Mouse (Mus musculus) R1 (cell line): ENCODE measurements at regions not wholly inside any gene's neighbourhood (a gene's known extent, or its start where the extent isn't known, plus 50 kb on each side); places are given as distances from the start of the nearest gene placed in this dataset.

Experiments used
- DNase-seq: peaks from one replicate; pipeline ENCODE4 v3.0.0-alpha.2; 2018; ENCODE audit warnings: low read depth, low spot score

DNA sequence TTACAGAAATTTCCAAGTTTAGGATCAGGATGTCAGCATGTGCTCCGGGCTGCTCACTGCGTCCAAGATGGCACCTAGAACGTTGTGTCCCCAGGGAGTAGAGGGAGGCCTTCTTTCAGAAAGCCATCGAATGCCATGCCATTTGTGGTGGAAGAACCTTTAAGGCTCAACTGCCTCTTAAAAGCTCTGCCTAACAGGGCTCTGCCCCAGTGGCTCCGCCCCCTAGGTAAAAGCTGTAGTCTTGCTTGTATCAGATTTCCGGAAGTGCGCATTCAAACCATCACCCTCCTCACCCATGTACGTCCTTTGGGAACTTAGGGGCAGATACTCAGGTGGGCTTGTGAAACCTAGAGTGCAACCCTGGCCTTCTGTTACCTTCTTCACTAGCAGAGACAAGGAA lies 54.0 kb upstream of the Psmd7 start:
- DNase-seq: peak; percentile 74

DNA sequence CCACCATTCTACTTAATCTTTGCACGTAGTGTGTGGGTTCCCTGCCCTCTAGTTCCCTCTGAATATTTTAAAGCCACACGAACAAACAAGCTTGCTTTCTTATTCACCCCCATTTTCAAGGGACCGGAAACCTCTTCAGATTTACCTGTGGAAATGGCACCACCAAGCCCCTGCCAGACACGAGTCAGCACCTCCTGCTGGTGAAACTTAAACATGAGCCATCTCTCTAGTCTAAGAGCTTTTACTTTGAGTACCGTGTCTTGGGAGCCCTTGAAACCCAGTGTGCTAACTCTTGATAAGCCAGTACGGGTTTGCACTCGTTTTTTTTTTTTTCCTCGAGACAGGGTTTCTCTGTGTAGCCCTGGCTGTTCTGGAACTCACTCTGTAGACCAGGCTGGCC lies 59.7 kb upstream of the Psmd7 start:
- peak; percentile 63 for DNase-seq

DNA sequence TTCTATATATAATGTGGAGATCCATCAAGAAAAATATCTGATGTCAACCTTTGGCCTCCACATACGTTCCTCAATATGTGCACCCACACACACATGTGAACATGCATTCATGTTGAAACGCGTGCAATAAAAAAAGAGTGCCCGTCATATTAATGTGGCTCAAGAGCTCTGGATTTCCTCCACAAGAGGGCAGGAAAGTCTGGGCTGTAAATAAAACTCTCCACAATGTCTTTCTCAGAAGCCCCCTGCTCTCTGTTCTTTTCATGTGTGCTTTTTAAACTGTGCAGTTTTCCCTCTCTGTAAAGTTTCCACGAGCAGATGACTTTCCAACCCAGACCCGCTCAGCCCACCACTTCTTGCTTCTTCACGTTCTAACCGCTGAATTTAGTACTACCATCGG lies 62.0 kb upstream of the Psmd7 start:
- no peak for DNase-seq

DNA sequence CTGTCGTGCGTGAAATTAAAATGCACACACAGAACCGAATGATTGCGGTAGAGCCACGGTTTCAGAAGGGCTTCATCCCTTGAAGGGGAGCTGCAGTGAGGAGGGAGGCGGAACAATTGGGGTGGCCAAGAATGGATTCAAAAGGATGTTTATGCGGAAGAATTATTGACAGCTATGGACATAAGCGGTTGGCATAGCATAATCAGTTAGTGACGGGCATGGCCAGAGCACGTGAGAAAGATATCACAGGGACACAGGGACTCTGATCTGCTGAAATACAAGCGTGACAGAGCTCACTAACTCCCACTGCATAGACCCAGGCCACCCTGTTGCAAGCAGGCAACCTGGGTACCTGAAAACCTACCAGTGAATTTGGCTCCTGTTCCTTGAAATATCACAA lies 63.2 kb upstream of the Psmd7 start:
- DNase-seq: no peak

DNA sequence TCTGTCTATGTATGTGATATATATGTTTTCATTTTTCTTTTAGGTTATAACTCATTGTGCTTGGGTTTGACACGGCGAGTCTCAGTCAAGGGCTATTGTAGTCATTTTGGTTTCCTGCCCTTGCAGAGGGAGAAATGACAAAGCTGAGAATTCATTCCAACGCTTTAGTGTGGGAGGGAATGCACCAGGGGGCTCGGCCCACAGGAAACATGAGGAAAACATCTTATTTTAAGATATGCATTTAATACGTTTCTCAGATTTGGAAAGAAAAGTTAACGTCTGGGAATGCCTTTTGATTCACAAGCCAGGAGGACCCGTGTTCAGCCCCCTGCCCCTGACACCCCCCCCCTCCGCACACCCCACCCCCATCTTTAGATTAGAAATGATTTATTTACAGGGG lies 64.0 kb upstream of the Psmd7 start:
- no peak for DNase-seq

DNA sequence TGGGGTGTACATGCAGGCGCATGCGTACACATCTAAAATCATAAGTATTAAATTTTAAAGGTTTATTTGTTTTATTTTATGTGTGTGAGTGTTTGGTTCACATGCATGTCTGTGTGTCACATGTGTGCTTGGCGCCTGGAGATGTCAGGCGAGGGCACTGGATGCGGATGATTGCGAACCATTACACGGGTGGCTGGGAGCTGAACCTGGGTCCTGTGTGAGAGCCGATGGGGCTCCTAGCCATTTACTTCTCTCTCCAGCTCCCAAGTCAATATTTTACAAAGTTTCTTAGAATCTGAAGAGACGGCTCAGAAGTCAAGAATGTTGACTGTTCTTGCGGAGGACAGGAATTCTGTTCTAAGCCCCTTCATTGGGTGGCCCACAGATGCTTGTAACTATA lies 65.4 kb upstream of the Psmd7 start:
- DNase-seq: no peak

DNA sequence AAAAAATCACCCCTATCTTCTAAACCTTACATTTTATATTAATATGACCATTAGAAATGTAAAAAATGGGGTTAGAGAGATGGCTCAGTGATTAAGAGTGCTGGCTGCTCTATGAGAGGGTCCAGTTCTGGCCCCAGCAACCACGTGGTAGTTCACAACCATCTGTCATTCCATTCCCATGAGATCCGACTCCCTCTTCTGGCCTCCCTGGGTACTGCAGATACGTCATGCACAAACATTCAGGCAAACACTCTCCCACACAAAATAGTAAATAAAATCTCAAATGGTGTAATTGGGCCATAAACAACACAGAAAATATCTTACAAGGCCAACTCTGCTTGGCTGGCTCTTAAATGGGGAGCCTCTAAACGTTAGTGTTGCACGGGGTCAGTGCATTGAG lies 68.4 kb upstream of the Psmd7 start:
- peak; percentile 83 for DNase-seq

DNA sequence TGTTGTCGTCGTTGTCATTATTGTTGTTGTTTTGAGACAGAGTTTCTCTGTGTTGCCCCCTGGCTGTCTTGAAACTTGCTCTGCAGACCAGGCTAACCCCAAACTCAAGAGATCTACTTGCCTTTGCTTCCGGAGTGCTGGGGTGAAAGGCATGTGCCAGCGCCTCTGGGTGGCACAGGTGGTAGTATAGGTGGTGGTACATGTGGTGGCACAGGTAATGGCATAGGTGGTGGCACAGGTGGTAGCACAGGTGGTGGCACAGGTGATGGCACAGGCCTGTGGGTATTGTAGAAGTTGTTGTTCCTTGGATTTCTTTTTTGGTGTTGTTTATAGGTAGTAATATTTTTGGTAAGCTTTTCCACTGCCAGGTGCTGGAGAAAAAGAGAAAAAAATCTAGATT lies 69.5 kb upstream of the Psmd7 start:
- DNase-seq: no peak

DNA sequence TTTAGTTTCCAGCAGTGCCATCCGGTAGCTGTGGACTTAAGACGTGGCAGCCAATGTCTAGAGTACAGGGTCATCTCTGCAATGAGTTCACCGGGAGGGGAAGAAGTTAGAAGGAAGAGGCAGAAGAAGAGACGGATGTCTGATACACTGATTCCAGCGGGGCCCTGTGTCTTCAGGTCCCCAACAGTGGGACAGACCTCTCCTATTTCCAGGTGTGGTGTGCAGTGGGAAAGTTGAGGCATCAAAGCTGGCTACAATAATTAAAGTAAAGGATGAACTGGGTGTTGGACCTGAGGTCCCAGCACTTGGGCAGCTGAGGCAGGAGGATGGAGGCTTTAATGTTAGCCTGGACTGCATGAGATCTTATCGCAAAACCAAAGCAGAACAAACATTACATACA lies 70.1 kb upstream of the Psmd7 start:
- DNase-seq: no peak

DNA sequence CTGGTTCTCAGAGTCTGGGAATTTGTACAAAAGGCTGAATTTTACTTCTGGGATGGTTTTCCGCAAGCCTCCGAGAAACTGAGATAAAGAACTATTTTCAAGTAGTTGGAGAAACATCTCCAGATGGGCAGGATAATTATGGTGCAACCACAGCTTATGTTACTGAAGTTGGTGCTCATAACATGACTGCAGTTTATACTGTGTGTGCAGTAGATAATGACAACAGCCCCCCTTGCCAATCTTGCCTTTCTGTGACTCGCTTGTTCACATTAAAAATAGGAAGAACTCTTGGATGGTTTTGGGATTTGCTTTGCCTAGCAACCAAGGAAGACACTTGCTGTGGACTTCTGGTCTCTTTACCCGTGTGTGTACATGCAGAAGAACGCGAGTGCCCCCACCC lies 72.4 kb upstream of the Psmd7 start:
- no peak for DNase-seq

DNA sequence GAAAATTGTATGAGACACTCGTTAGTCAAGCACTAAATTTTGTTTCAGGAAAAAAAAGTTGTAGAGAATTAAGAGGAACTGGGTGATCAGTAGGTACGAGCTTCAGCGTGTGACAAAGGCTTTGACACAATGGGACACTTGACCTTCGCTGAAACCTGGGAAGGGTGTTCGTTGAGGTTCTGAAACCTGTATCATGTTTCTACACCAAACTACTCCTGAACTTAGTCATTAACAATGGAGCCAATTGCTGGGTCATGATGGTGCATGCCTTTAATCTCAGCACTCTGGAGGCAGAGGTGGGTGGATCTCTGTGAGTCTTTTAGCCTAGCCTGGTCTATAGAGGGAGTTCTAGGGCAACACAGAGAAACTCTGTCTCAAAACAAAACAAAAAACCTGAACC lies 81.3 kb upstream of the Psmd7 start:
- DNase-seq: peak; percentile 46

DNA sequence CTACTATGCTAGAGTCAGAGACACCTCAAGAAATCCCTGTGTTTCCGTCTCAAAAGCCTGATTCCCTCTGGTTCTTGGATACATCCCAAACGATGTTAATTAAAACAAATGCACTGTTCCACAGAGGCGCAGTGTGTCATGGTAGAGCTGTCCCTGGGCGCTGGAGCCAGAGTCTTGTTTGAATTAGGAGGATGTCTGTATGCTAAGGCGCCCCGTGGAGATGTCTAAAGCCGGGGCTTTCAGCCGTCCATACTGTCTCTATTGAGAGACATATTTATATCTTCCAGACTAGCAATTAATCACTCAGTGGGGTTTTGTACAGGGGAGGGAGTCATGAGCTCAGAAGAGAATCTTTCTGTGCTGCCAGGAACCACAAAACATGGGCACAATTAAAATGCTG lies 83.2 kb upstream of the Psmd7 start:
- DNase-seq: no peak

DNA sequence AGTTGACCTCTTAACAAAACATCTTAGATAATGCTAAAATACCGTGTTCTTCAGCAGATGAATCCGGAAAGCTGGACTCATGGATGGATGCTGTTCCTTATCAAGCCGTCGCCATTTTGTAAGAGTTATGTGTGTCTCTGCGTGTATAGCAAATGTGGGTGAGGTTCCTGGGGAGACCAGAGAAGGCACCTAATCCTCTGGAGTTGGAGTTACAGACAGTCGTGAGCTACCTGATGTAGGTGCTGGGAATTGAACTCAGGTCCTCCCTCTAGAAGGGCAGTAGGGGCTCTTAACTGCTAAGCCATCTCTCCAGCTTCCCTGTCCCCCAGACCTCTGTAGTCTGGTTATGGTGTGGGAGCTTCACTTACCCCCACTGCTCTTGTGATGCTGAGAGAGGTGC lies 84.4 kb upstream of the Psmd7 start:
- DNase-seq: no peak

DNA sequence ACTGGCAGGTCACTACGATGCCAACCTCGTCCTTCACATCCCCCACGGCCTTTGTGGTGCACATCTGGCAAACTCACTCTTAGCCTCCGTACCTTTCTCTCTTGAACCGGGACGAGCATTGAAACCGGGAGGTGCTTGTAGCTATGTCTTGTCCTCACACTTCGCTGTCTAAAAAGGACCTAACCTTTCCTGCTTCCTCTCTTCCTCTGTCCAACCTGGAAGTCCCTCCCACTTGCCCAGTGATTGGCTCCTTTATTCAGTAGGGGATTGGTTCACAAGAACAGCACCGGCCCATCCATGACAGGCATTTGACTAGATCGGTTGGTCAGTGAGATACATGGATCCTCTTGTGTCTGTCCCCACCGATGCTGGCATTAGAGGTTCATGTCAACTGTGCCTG lies 93.8 kb upstream of the Psmd7 start:
- peak; percentile 96 for DNase-seq

DNA sequence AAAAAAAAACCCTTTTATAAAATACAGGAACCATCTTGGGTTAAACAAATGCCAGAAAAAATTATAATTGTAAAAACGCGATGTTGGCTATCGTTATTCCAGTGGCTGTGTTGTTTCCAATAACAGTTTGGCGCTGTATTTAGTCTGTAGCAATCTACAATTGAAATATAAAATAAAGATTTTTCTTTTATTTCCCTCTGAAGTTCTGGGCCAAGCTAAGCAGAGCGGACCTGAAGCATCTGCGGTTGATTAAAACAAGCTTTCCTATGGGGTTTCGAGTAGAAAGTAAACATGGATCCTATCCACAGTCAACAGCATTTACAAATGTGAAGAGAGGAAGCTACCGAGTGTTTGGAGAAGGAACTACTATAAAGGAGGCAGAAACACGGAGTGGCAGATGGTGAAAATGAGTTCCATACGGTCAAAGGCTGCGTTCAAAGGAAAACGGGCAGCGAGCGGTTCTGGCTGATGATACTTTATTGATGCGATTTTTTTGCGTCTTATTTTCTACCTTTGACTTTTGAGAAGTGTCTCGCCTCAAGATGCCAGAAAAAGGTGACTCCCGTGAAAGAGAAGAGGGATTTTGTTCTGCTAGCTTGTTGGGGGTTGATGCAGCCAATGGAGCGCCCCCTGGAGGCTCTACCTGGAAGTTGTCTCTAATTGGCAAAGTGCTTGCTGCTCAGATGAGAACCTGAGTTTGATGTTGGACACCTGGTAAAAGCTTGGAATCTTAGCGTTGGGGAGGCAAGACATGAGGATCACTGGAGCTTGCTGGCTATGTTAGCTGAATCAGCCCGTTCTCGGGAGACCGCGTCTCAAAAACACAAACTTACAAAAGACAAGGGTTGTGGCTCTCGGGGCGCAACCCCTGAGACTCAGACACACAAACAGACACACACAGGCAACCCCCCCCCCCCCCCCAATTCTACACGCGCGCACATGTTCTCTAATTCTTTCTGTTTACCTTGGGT lies 96.7 kb upstream of the Psmd7 start:
- peak; percentile 90 for DNase-seq

DNA sequence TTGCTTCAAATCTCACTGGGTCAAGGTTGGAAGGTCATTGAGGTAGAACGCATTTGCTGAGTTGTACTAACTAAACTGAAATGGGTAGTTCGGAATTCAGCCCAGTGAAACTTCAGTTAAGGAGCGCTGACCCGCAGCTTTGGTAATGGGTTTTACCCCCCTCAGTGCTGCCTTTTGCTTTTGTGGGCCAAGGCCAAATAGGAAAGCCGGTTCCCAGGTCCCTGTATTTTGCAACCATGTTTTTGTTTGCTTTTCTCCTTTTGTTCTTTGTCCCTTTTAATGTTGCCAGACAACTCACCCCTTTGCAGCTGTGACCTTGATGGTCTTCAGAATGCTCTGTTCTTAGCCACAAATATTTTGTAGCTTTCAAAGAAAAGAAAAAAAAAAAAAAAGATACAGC lies 98.7 kb upstream of the Psmd7 start:
- peak; percentile 30 for DNase-seq

DNA sequence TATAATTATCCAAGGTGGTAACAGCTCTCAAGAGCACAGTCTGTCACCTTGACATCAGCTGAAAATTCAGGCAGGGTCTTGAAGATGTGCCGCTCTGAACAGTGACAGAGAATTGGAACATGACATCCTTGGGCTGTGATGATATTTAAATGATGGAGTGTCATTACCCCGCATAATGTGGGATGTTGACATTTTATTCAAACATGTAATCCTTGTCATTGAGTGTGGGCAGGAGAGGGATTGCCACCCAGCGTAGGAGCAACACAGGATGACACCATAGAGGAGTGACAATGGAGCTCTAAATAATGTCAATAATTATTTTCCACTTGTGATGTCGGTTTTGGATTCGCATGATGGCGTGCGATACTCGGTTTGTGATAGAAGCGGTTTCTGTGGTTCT lies 99.3 kb upstream of the Psmd7 start:
- no peak for DNase-seq

DNA sequence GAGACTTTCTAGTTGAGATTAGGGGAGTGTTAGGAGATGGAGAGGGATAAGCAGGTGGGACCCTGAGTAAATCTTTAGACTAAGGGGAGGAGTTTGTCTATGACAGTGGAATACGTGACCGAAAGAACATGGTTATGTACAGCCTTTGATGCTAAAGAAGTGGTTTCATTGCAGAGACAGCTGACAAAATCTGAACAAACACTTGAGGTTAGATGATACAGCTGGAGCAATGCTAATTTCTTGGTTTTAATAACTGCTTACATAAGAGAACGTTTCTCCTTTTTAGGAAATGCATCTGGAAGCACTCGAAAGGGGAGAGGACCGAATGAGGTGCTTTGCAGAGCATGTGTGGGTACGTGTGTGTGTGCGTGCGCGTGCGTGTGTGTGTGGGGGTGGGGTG lies 100.8 kb upstream of the Psmd7 start:
- no peak for DNase-seq

DNA sequence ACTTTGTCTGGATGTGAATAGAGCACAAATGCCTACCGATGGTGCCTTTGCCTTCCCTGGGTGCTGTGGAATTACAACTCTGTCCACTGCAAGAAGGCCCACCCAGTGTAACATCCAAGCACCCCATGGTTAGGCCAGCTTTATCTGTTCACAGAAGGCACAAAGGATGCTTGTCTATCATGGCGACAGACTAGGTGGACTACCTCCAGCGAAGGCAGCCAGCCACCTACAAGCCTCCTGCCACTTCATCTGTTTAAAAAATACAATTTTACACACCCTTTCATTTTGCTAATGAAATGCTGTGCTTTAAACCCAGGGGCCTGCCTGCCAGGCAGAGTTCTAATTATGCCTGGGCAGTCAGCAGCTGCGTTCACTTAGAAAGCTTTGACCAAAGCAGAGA lies 103.0 kb upstream of the Psmd7 start:
- DNase-seq: no peak

DNA sequence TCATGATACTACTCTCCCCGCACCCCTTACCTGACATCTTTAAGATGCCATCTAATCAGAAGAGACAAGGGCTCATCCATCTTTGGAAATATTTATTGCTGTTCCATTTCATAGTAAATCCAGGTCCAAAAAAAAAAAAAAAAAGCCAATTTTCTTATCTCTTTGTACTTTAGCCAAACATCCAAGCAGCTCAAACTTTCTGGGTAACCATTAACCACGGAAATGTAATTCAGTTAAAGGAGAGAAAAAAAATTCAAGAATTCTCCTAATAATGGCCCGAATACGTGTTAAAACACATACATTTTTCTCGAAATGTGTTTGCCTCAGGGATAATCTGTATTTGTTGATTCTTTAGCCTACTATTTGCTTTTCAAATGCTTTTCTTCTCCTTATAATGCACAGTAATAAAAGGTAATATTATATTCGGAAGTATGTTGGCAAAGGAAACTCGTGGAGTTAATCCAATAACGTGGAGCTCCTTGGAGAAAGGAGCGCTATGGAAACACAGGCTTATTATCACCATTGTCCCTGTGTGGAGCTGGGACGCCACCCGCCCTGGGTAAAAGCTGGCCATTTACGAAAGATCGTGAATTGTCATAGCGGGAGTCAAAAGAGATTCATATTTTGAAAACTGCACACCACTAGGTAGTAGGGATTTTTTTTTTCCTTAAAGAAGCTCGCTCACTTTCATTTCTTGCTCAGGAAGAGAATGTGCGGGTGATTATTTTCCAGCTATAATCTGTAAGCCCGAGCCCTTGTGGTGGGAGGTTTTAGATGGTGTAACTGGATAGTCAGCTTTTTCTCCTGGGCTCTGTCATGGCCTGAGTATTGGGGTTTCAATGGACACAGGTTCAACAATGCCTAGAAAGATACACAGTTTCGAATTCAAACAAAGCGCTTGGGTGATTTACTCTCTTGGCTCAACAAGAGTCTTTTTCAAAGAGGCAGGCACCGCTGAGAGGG lies 108.4 kb upstream of the Psmd7 start:
- no peak for DNase-seq

DNA sequence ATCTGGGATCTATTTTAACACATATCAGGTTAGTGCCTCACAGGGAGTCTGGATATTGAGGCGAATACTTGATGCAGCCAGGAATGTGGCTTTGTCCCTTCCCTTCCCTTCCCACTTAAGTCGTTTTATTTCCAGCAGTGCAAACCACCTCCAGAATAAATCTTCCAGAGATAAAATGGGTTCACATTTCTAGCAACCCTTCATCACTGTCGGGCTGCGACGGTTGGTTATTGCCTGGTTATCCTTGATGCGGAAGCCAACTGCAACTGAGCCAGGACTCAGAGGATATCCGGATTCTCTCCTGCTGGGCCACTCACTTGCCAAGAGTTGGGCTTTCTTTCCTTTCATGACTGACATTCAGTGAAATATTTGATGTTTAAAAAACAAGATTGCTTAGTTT lies 111.0 kb upstream of the Psmd7 start:
- DNase-seq: no peak

DNA sequence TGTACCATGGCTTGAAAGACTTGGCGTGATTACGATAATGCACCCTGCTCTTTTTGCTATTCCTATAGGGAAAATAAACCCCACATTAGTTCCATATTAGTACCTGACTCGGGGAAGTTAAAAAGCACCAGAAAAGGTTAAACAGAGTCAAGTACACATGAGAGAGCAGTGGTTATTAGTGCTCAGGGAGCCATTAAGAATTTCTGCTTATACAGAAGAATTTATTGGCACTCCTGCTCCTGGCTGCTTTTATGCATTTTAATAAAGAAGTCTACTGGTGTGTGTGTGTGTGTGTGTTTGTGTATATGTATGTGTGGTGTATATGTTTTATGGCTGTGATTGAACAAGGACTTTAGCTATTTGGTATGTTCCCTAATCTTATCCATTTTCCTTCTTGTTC lies 111.5 kb upstream of the Psmd7 start:
- no peak for DNase-seq

DNA sequence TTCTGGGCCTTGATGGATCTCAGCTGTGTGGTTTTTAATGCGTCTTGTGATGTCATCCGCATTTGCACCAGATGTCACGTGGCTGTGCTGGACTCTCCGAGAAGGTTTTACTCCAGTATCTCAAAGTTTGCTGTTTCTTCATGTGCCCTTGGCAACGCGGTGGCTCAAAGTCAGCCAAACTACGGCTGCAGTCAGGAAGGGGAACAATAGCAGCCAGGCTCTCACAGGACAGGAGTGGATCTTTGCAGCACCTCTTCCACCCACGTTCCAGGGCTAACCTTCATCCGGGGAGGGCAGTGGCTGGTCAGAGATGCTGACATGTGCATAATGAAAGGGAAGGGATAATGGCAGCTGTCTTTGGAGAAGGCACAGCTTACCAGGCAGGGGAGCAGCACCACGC lies 127.6 kb upstream of the Psmd7 start:
- DNase-seq: no peak
